Mouse (Mus musculus) embryonic fibroblast, embryonic 13.5 days (primary cell): ENCODE results near the gene Ptchd4. TPM values are rescaled to one million over a fixed set of nuclear protein-coding genes. Genes with fewer than 3 reads are reported as not detected.

Source experiments
- H3K27ac ChIP-seq: 2 replicates; pipeline ENCODE4 v1.5.1; 2012; ENCODE audit warnings: low read length, control low read depth, inconsistent platforms; ENCODE audit not compliant: insufficient read depth
- H3K4me1 ChIP-seq: 2 replicates; pipeline ENCODE4 v1.6.1; 2011; ENCODE audit warnings: low read length; ENCODE audit not compliant: control insufficient read depth, insufficient read depth
- H3K4me3 ChIP-seq: 2 replicates; pipeline ENCODE4 v1.5.1; 2011; ENCODE audit warnings: mild to moderate bottlenecking, control low read depth, low read length; ENCODE audit not compliant: insufficient read depth
- CTCF ChIP-seq: IDR thresholded peaks from 2 replicates; pipeline ENCODE4 v1.5.1; 2011; ENCODE audit warnings: mild to moderate bottlenecking, control low read depth, low read length, moderate library complexity, borderline replicate concordance; ENCODE audit not compliant: insufficient read depth
- POLR2A ChIP-seq: IDR thresholded peaks from 2 replicates; pipeline ENCODE4 v1.6.1; 2011; ENCODE audit warnings: low read depth, mild to moderate bottlenecking, control low read depth, low read length, moderate library complexity
- polyA plus RNA-seq: library from polyadenylated mRNA; stranded (reverse); fragments of >200 nt; gene quantifications from 2 replicates; pipeline ENCODE4 v1.2.4, GENCODE M21; 2011; ENCODE audit warnings: low read depth; ENCODE audit not compliant: missing spikeins, insufficient read length

Gene Ptchd4
- polyA plus RNA-seq, 1 experiment, result 4.8 TPM

- Histone ChIP-seq H3K4me1 (no peaks in the 10 kb centered on the region), H3K4me3 (no peak overlapping the region), H3K27ac (no peak overlapping the region)
- no peak for TF ChIP-seq CTCF
- no peak for TF ChIP-seq POLR2A
Measured at GRCm38 (mm10) chr17:42530147-42530546, 214.4 kb downstream of the Ptchd4 start.

- no peak for TF ChIP-seq CTCF
- TF ChIP-seq POLR2A, result no peak
- H3K4me1 ChIP-seq, result no peaks in the 10 kb centered on the region
- H3K4me3 ChIP-seq, result no peak overlapping the region
- H3K27ac ChIP-seq, result no peak overlapping the region
Measured at GRCm38 (mm10) chr17:42549578-42549977, 233.8 kb downstream of the Ptchd4 start.
